Mouse (Mus musculus) brain, adult 10 weeks (tissue): ENCODE measurements around the gene Rasip1. TPM values are rescaled to one million over a fixed set of nuclear protein-coding genes. Genes with fewer than 3 reads are reported as not detected.

ENCODE experiments used
- polyA plus RNA-seq: library from polyadenylated mRNA; stranded (reverse); fragments of 350-450 nt; fragmentation: Illumina TruSeq; extraction: RNeasy Lipid Tissue Mini Kit (QIAGEN cat#74804); gene quantifications from one replicate; pipeline ENCODE4 v1.2.3, GENCODE M21; 2015; ENCODE audit warnings: low read depth, low replicate concordance

Gene Rasip1
- polyA plus RNA-seq: 4.0 TPM

DNA sequence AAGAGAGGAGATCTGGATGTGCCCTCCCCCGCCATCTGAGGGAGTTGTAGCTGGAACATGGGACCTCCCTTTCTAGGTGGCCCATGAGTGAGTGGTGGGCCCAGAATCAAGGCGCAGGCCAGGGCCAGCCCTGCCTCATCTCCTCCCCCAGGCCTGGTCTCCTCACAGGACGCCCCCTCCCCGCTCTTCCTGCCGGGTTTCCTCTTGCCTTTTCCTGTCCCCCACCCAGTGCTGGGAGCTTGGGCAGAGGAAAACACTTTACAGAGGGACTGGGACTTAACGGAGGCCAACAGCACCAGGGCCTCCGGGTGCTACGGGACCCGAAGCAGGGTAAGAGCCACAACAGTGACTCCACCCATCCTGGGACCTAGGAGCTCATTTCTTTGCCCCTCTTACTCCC, at the start of gene Rasip1:
Gene Rasip1 (plus strand): TSS at position 228 of the 400 bp plus-strand sequence.

GRCm38 (mm10) chr7:45617042-45617695, 10.1 kb upstream of the Rasip1 start, which contains the start of gene Fut1:
Gene Fut1, plus strand, starts transcription at chr7:45617289.

DNA sequence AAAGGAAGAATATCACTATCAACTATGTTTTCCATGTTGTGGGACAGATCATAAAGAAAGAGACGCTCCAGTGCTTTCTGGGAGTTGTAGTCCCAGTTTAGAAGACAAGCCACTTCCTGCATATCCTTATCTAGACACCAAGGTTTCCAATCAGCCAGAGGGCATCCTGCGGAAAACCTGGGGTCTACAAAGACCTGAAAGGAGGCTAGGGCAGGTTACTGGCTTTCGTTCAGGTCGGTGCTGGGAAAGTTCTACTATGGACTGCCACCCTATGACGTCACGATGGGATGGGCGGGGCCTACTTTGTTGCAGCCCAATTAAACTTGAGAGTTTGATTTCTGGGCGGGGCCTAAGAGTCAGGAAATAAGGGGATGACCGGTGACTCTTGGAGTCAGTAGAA, 5.8 kb upstream of the Rasip1 start, which contains the start of gene Izumo1:
Gene Izumo1 (plus strand): TSS at position 369 of the 400 bp plus-strand sequence.

GRCm38 (mm10) chr7:45639561-45640027, 12.3 kb downstream of the Rasip1 start, which contains the start of gene Mamstr:
Gene Mamstr, plus strand, starts transcription at chr7:45639977.

GRCm38 (mm10) chr7:45666161-45666560, 38.9 kb downstream of the Rasip1 start, which contains the start of gene Fut2:
Gene Fut2, minus strand, starts transcription at chr7:45666394.

GRCm38 (mm10) chr7:45683396-45684050, 56.2 kb downstream of the Rasip1 start, which contains the start of gene Ntn5:
Gene Ntn5, plus strand, starts transcription at chr7:45684022.

Other genes with a start within 250 kb of the Rasip1 start
- gene Snrnp70, start 231.7 kb upstream of the Rasip1 start, polyA plus RNA-seq: 309 TPM
- gene Kcna7, start 221.8 kb upstream of the Rasip1 start, polyA plus RNA-seq: not detected
- gene Ntf5, start 213.8 kb upstream of the Rasip1 start, polyA plus RNA-seq: not detected
- gene Lhb, start 206.7 kb upstream of the Rasip1 start, polyA plus RNA-seq: not detected
- 14.8 TPM for gene Gys1, start 192.6 kb upstream of the Rasip1 start, polyA plus RNA-seq
- 40.3 TPM for gene Ruvbl2, start 189.4 kb upstream of the Rasip1 start, polyA plus RNA-seq
- 586 TPM for gene Ftl1, start 167.6 kb upstream of the Rasip1 start, polyA plus RNA-seq
- gene Bax, start 160.6 kb upstream of the Rasip1 start, polyA plus RNA-seq: 77.2 TPM
- 0.27 TPM for gene Tulp2, start 145.6 kb upstream of the Rasip1 start, polyA plus RNA-seq
- gene Gm45808, start 140.7 kb upstream of the Rasip1 start, polyA plus RNA-seq: not detected
- gene Dhdh, start 138.7 kb upstream of the Rasip1 start, polyA plus RNA-seq: 6.1 TPM
- gene Nucb1, start 117.1 kb upstream of the Rasip1 start, polyA plus RNA-seq: 90.0 TPM
- gene Ppp1r15a, start 101.2 kb upstream of the Rasip1 start, polyA plus RNA-seq: 17.3 TPM
- gene Plekha4, start 101.2 kb upstream of the Rasip1 start, polyA plus RNA-seq: 2.7 TPM
- not detected for gene Hsd17b14, start 72.6 kb upstream of the Rasip1 start, polyA plus RNA-seq
- 17.1 TPM for gene Bcat2, start 57.3 kb upstream of the Rasip1 start, polyA plus RNA-seq
- not detected for gene Fgf21, start 12.0 kb upstream of the Rasip1 start, polyA plus RNA-seq
- gene Fut1, start 10.2 kb upstream of the Rasip1 start, polyA plus RNA-seq: not detected
- gene Izumo1, start 5.7 kb upstream of the Rasip1 start, polyA plus RNA-seq: not detected
- 4.0 TPM for gene Mamstr, start 12.5 kb downstream of the Rasip1 start, polyA plus RNA-seq
- 0.31 TPM for gene Fut2, start 38.9 kb downstream of the Rasip1 start, polyA plus RNA-seq
- 5.4 TPM for gene Ntn5, start 56.5 kb downstream of the Rasip1 start, polyA plus RNA-seq
- 1.1 TPM for gene Sec1, start 66.9 kb downstream of the Rasip1 start, polyA plus RNA-seq
- gene Car11, start 72.4 kb downstream of the Rasip1 start, polyA plus RNA-seq: 234 TPM
- gene Dbp, start 77.6 kb downstream of the Rasip1 start, polyA plus RNA-seq: 80.7 TPM
- 458 TPM for gene Rpl18, start 88.0 kb downstream of the Rasip1 start, polyA plus RNA-seq
- 18.2 TPM for gene Sphk2, start 90.5 kb downstream of the Rasip1 start, polyA plus RNA-seq
- gene Fam83e, start 93.7 kb downstream of the Rasip1 start, polyA plus RNA-seq: not detected
- gene Spaca4, start 98.3 kb downstream of the Rasip1 start, polyA plus RNA-seq: not detected
- 101 TPM for gene Lmtk3, start 156.2 kb downstream of the Rasip1 start, polyA plus RNA-seq
- gene Sult2b1, start 157.2 kb downstream of the Rasip1 start, polyA plus RNA-seq: 17.1 TPM
- 173 TPM for gene Cyth2, start 187.1 kb downstream of the Rasip1 start, polyA plus RNA-seq
- gene Kcnj14, start 197.3 kb downstream of the Rasip1 start, polyA plus RNA-seq: 2.9 TPM
- 15.6 TPM for gene Grwd1, start 203.5 kb downstream of the Rasip1 start, polyA plus RNA-seq
- 88.2 TPM for gene Kdelr1, start 245.3 kb downstream of the Rasip1 start, polyA plus RNA-seq